ENCODE assay signal across 25 mouse cellular contexts in genomic region chr6:31650791-31651476, GRCm38 (mm10).
DNase-seq lines count a peak whose midpoint lies in the region; ATAC-seq lines count a peak whose summit lies in the region.
"Had no signal": no experiment of that assay in that cellular context is flagged by ENCODE, and none has a peak within 500 bp of the region (broad histone marks: within the 10 kb centered on the region; RNA-seq: fewer than 3 reads in every experiment).

No protein-coding gene starts in this region.

- H3K9ac ChIP-seq in liver, embryonic 13.5 days: peak overlapping the region; percentile 52
- H3K9ac ChIP-seq: limb, embryonic 12.5 days had no signal

- ATAC-seq in erythroblast, adult 5-6 weeks (replicated peaks; ENCODE audit: low FRiP score, poor library complexity, severe bottlenecking): 0 out of 2 replicates have a peak, but pooled peaks have one; percentile 52
- ATAC-seq in liver, embryonic 13.5 days (ENCODE audit: low read depth): peak; percentile 97
- ATAC-seq in megakaryocyte-erythroid progenitor cell, adult 5-6 weeks (replicated peaks; ENCODE audit: low FRiP score, low TSS enrichment, poor library complexity, severe bottlenecking): peak; percentile 95
- ATAC-seq in megakaryocyte, adult 5-6 weeks (ENCODE audit: poor library complexity, severe bottlenecking): no peak
- ATAC-seq: forebrain, embryonic 16.5 days; hindbrain, postnatal 0 days; intestine, postnatal 0 days; midbrain, embryonic 16.5 days had no signal

- no peaks in the 10 kb centered on the region for H3K27me3 ChIP-seq in liver, embryonic 13.5 days
- H3K27me3 ChIP-seq: limb, embryonic 12.5 days had no signal

- H3K36me3 ChIP-seq in liver, embryonic 13.5 days: no peaks in the 10 kb centered on the region
- H3K36me3 ChIP-seq: forebrain, embryonic 10.5 days; limb, embryonic 12.5 days; midbrain, embryonic 10.5 days had no signal

- peaks cover 62% of the 10 kb centered on the region for H3K4me1 ChIP-seq in liver, embryonic 13.5 days (replicated peaks)
- H3K4me1 ChIP-seq: forebrain, embryonic 10.5 days; limb, embryonic 12.5 days; midbrain, embryonic 10.5 days had no signal

- H3K9me3 ChIP-seq in liver, embryonic 13.5 days (replicated peaks): no peaks in the 10 kb centered on the region
- H3K9me3 ChIP-seq: forebrain, embryonic 10.5 days; limb, embryonic 12.5 days; midbrain, embryonic 10.5 days had no signal

- peak; percentile 58 for DNase-seq in c-Kit-positive CD71-positive TER-119-negative erythroid progenitor cells, embryonic 14.5 days (ENCODE audit: low read depth)
- DNase-seq in liver, embryonic 13.5 days: peak; percentile 67
- DNase-seq in lung, postnatal 25 days (ENCODE audit: low spot score): no peak
- DNase-seq in adrenal gland, postnatal 36 days: no peak
- DNase-seq: adrenal gland, postnatal 10 days; cerebellum, adult 9-10 months; embryo, embryonic 11 days; gastrocnemius, postnatal 36 days; heart, adult 2 months; kidney, postnatal 25 days; lung, adult 2 months; lung, postnatal 14 days; thymus, postnatal 14 days had no signal

- peak overlapping the region; percentile 54 for H3K4me2 ChIP-seq in liver, embryonic 13.5 days
- H3K4me2 ChIP-seq: limb, embryonic 12.5 days had no signal

- WGBS in liver, embryonic 13.5 days (ENCODE audit: insufficient replicate concordance): 17% methylated on average over 7 of the region's 7 CpGs

- peak overlapping the region; percentile 84 for H3K27ac ChIP-seq in liver, embryonic 13.5 days
- H3K27ac ChIP-seq: forebrain, embryonic 10.5 days; heart, adult 2 months; hindbrain, postnatal 0 days; layer of hippocampus, adult 2 months; limb, embryonic 12.5 days; midbrain, embryonic 10.5 days had no signal

- H3K4me3 ChIP-seq in liver, embryonic 13.5 days (replicated peaks): peak overlapping the region; percentile 27
- H3K4me3 ChIP-seq: forebrain, embryonic 10.5 days; heart, adult 2 months; layer of hippocampus, adult 2 months; limb, embryonic 12.5 days; midbrain, embryonic 10.5 days; myocyte had no signal

Comparison
In these comparisons a context has a peak if more than half of its experiments do, and no peak if none do; other contexts are left out.
1. DNase-seq: peak in c-Kit-positive CD71-positive TER-119-negative erythroid progenitor cells, embryonic 14.5 days (single experiment) and liver, embryonic 13.5 days (single experiment); none in lung, postnatal 25 days (single experiment) and adrenal gland, postnatal 36 days (0 of 2).